Mouse (Mus musculus): ENCODE data around the gene Sun2.

DNA sequence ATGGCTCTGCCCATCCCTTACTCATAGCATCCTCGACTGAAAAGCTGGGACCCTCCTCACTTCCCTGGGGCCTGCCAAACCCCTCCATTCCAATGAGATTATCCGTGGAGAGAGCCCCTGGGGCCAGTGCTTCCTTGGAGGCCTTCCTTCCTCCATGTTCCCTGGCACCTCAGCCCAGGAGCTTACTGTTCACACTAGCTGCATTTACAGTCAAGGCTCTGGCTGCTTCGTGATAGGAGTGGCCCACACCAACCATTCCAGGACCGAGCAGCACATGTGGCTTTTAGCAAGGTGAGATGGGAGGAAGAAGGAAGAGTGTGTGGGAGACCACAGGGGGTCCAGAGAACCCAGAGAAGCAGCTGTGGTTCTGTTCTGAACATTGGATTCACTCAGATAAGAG, 11.5 kb upstream of the Sun2 start:
- no peak for TF ChIP-seq CTCF (IDR thresholded peaks at IDR 0.05; ENCODE audit: borderline replicate concordance, insufficient read depth, low read depth, low read length)
- TF ChIP-seq POLR2A (IDR thresholded peaks at IDR 0.05; ENCODE audit: borderline replicate concordance, insufficient read depth, low read length) = no peak
